Mouse (Mus musculus): ENCODE results near the gene Prkg2.

The Prkg2 gene

GRCm38 (mm10) chr5:99036596-99037441 is at the start of gene Prkg2:
Gene Prkg2 (minus strand): TSS chr5:99037351.
- no peak for DNase-seq

- DNase-seq: no peak
These were observed 46.8 kb upstream of the Prkg2 start for GRCm38 (mm10) chr5:99083955-99084354.

GRCm38 (mm10) chr5:99078375-99078774 is 41.2 kb upstream of the Prkg2 start:
- no peak for DNase-seq

- no peak for DNase-seq
These were observed 31.2 kb upstream of the Prkg2 start for GRCm38 (mm10) chr5:99068391-99068790.

GRCm38 (mm10) chr5:99062582-99062981 is 25.4 kb upstream of the Prkg2 start:
- DNase-seq: no peak

- no peak for DNase-seq
These were observed 1.9 kb upstream of the Prkg2 start for GRCm38 (mm10) chr5:99039021-99039420.

- no peak for DNase-seq
These were observed 276 bp upstream of the Prkg2 start for GRCm38 (mm10) chr5:99037442-99037811.

GRCm38 (mm10) chr5:99035961-99036360 is 1.2 kb downstream of the Prkg2 start:
- DNase-seq: no peak

- DNase-seq: no peak
These were observed 5.5 kb downstream of the Prkg2 start for GRCm38 (mm10) chr5:99031551-99032149.

- DNase-seq: no peak
These were observed 10.8 kb downstream of the Prkg2 start for GRCm38 (mm10) chr5:99026343-99026742.

GRCm38 (mm10) chr5:99019709-99020108 is 17.4 kb downstream of the Prkg2 start:
- no peak for DNase-seq

GRCm38 (mm10) chr5:99015140-99015539 is 22.0 kb downstream of the Prkg2 start:
- no peak for DNase-seq

GRCm38 (mm10) chr5:99010448-99011151 is 26.6 kb downstream of the Prkg2 start:
- no peak for DNase-seq

- DNase-seq: no peak
These were observed 39.0 kb downstream of the Prkg2 start for GRCm38 (mm10) chr5:98998104-98998503.

GRCm38 (mm10) chr5:98995767-98996166 is 41.4 kb downstream of the Prkg2 start:
- no peak for DNase-seq

- no peak for DNase-seq
These were observed 45.6 kb downstream of the Prkg2 start for GRCm38 (mm10) chr5:98991600-98991999.

GRCm38 (mm10) chr5:98987634-98988033 is 49.5 kb downstream of the Prkg2 start:
- no peak for DNase-seq

GRCm38 (mm10) chr5:98987116-98987515 is 50.0 kb downstream of the Prkg2 start:
- no peak for DNase-seq

- DNase-seq: no peak
These were observed 50.7 kb downstream of the Prkg2 start for GRCm38 (mm10) chr5:98986459-98986858.

GRCm38 (mm10) chr5:98986011-98986410 is 51.1 kb downstream of the Prkg2 start:
- DNase-seq: no peak

- no peak for DNase-seq
These were observed 52.1 kb downstream of the Prkg2 start for GRCm38 (mm10) chr5:98985077-98985476.

- DNase-seq: no peak
These were observed 55.8 kb downstream of the Prkg2 start for GRCm38 (mm10) chr5:98981304-98981703.

GRCm38 (mm10) chr5:98978316-98978715 is 58.8 kb downstream of the Prkg2 start:
- DNase-seq: no peak
